Mouse (Mus musculus) brown adipose tissue, adult 24 weeks (tissue): ENCODE measurements around the gene Ccdc84. TPM values are rescaled to one million over a fixed set of nuclear protein-coding genes. Genes with fewer than 3 reads are reported as not detected.
"Not testable (repeated sequence)": the region's sequence is repeated elsewhere in the genome, so short reads cannot be mapped to it uniquely, and the experiment has no call there.

Experiments
- H3K27ac ChIP-seq: fragments of 200-500 bp; replicated peaks from 2 replicates; pipeline ENCODE4 v1.5.1; 2012; ENCODE audit warnings: low read depth, mild to moderate bottlenecking, low read length
- H3K4me1 ChIP-seq: fragments of 200-500 bp; 2 replicates; pipeline ENCODE4 v1.6.1; 2012; ENCODE audit warnings: low read length, mixed read lengths; ENCODE audit not compliant: control insufficient read depth, insufficient read depth, insufficient read length
- H3K4me3 ChIP-seq: fragments of 200-500 bp; 2 replicates; pipeline ENCODE4 v1.5.1; 2012; ENCODE audit warnings: low read depth, mild to moderate bottlenecking, low read length, moderate library complexity; ENCODE audit not compliant: insufficient read depth
- polyA plus RNA-seq: library from polyadenylated mRNA; stranded (reverse); fragments of >200 nt; gene quantifications from 2 replicates; pipeline ENCODE4 v1.2.4, GENCODE M21; 2012; ENCODE audit not compliant: missing spikeins, insufficient read depth, insufficient read length

The Ccdc84 gene
- polyA plus RNA-seq, 1 experiment = 7.3 TPM

DNA sequence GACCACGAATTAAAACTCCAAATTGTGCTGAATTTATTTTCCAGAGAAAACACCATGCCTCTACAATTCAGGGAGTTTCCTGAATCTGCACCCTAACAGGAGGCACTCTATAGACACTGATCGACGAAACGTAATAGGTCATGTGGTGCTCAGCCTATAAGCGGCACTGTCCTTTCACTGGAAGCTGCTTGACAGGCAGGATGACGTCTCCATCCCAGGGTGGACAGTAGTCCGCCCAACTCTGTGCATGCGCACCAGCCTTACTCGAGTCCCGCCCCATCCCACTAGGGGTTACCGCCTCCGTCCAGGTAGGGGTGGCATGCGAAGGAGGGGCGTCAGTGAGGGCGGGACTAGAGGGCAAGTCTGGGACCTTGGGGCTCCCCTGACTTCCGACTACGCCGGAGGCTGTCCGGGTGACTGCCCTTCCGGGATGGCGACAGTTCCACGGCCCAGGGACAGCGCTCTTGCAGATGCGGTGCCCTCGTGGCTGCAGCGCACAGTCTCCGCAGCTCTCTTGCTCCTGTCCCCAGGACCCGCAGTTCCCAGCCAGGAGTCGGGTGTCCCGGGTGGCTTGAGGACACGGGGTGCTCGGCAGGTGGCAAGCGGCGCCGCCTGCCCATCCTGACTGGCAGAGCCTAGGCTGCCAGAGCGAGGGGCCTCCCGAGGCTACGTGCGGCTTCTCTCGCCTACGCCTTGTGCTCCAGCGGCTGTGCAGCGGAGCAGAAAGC lies 21.5 kb downstream of the Ccdc84 start, which contains the start of gene Slc37a4:
Gene Slc37a4, plus strand, starts transcription at position 169 of the 728 bp plus-strand sequence.
- H3K4me3 ChIP-seq = peak within 1 kb of the TSS; percentile 66
- H3K27ac ChIP-seq = peak within 1 kb of the TSS; percentile 29
- H3K4me1 ChIP-seq = peaks cover 12% of the 10 kb centered on the region

DNA sequence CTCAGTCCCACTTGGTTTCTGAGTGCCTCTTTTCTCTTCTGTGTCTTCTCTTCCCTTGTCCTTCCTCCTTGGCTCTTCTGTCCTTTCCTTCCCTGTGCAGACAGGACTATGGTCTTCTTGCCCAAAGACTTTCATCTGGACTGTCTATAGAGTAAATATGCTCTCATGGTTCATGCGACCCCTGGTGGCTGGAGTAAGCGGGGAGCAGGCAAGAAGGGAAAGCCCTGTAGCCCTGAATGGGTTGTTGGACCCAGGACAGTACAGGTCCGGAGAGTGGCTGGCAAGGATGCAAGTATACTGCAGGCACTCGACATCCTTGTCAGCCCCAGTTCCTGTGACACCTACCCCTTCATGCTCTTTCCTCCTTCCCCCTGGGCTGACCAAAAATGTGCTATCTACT lies 26.9 kb downstream of the Ccdc84 start:
- Histone ChIP-seq H3K27ac (no peak overlapping the region), H3K4me3 (no peak overlapping the region), H3K4me1 (peaks cover 2% of the 10 kb centered on the region; the same call in 1 of the 2 replicates)

DNA sequence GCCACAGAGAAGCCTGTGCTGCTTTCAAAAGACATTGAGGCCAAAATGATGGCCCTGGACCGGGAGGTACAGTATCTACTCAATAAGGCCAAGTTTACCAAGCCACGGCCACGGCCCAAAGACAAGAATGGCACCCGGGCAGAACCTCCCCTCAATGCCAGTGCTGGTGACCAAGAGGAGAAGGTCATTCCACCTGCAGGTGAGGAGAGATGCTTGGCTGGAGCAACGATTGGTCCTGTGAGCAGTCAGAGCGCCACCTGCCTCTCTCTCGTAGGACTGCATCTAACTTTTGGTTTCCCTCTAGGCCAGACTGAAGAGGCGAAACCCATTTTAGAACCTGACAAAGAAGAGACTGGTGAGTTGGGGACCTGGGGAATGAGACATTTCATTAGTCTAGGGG lies 29.1 kb downstream of the Ccdc84 start:
- Histone ChIP-seq H3K4me1 (no peaks in the 10 kb centered on the region), H3K4me3 (no peak overlapping the region), H3K27ac (no peak overlapping the region)

DNA sequence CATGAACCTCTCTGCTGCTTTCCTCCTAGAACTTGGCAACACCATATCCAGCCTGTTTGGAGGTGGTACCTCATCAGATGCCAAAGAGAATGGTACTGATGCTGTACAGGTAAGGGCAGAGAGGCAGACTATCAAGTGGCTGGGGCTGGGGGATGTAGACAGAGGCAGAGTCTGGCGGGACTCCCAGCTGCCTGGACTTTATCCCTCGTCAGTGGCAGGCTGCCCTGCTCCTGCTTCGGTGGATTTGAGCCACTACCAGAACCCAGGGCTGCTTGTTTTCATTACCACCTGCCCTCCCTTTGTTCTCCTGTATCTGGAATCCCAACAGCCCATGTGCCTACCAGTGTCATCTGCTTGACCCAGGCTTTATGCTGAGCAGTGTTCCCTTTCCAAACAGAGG lies 31.1 kb downstream of the Ccdc84 start:
- H3K4me1 ChIP-seq = no peaks in the 10 kb centered on the region
- H3K4me3 ChIP-seq = no peak overlapping the region
- H3K27ac ChIP-seq = no peak overlapping the region

DNA sequence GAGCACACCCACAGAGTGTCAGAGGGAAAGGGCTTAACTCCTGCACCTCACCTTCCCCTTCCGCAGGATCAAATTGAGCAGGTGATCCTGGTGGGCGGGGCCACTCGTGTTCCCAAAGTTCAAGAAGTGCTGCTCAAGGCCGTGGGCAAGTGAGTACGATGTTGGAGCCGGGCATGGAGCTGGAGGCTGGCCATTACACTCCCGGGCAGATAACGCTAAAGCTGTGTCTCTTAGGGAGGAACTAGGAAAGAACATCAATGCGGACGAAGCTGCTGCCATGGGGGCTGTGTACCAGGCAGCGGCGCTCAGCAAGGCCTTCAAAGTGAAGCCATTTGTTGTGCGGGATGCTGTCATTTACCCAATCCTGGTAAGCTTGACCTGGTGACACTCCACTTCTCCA lies 33.8 kb downstream of the Ccdc84 start:
- H3K27ac ChIP-seq = no peak overlapping the region
- peaks cover 6% of the 10 kb centered on the region; the same call in 1 of the 2 replicates for H3K4me1 ChIP-seq
- no peak overlapping the region for H3K4me3 ChIP-seq

DNA sequence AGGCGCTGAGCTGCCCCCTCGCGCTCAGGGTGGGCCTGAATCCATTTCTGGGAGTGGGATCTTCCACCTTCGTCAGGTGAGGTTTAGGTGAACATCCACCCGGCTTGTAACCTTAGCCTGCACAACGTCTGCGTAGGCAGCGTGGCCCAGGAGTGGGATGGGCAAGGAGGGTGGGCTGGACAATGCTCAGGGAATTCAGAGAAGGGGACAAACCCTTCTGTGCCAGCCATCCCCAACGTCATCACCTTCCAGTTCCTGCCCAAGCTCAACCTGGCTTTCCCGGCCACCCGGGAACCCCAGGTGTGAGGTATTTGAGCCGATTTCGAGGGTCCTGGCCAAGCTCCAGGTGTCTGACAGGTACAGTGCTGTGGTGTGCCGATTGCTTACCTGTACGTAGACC lies 38.5 kb downstream of the Ccdc84 start:
- Histone ChIP-seq H3K27ac (peak overlapping the region; percentile 77), H3K4me3 (peak overlapping the region; percentile 79), H3K4me1 (peaks cover 6% of the 10 kb centered on the region; the same call in 1 of the 2 replicates)

DNA sequence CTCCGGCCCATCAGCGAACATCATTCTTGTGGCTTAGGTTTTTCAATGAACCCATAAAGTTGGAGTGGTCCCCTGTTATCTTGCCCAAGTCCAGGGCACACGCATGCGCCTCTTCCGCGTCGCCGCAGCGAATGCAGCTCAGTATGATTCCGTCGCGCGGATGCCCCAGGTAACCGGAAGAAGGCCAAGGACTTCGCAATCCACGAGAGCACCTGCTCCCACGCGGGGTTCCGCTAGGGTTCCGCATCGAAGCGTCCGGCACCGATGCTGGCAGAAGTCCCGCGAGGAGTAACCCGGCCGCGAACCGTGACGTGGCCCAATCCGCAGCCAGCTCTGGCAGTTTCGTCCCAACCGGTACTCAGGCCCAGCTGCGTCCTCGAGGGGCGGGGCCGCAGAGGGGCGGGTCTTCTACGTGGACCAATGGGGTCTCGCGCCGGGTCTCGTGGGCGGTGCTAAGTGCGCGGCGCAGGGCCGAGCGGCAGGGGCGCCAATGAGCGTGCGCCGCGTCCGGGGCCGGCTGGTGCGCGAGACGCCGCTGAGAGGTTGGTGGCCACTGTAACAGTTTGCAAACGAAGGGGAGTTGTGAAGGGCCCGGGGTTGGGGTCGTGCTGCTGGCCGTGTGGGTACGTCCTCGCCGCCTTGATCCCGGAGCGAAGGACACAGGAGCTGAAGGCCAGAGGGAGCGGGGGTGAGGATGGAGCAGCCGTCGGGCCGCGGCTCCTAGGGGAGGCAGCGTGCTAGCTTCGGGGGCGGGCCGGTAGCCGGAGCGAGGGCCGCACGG lies 39.1 kb downstream of the Ccdc84 start, which contains the start of gene Hyou1:
Gene Hyou1, plus strand, starts transcription at position 437 of the 781 bp plus-strand sequence.
- Histone ChIP-seq H3K4me3 (peak within 1 kb of the TSS; percentile 86), H3K4me1 (peaks cover 6% of the 10 kb centered on the region; the same call in 1 of the 2 replicates)

DNA sequence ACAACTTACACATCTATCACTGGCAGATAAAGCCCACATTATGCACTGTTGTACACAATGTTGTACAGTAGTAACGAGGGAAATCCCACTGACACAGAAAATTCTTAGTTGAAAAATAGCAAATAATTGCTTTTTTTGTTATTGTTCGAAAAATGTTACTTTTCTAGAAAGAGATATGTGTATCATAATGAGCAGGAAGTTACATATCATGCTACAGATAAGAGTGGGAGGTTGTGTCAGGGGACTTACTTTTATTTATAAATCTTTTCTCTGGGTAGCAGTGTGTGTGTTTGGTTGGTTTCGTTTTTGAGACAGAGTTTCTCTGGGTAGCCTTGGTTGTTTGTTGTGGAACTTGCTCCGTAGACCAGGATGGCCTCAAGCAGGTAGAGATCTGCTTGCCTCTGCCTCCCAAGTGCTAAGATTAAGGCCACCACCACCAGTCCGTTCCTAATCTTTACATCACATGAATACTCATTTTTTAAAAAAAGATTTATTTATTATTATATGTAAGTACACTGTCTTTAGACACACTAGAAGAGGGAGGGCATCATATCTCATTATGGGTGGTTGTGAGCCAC lies 40.1 kb downstream of the Ccdc84 start:
- H3K4me3 ChIP-seq = 0 out of 2 replicates have a peak overlapping the region, but pooled peaks have one; percentile 86
- no peak overlapping the region for H3K27ac ChIP-seq
- peaks cover 6% of the 10 kb centered on the region; the same call in 1 of the 2 replicates for H3K4me1 ChIP-seq

More for the DNA sequence above, 39.1 kb downstream of the Ccdc84 start, which contains the start of gene Hyou1:
- peak within 1 kb of the TSS; percentile 77 for H3K27ac ChIP-seq

DNA sequence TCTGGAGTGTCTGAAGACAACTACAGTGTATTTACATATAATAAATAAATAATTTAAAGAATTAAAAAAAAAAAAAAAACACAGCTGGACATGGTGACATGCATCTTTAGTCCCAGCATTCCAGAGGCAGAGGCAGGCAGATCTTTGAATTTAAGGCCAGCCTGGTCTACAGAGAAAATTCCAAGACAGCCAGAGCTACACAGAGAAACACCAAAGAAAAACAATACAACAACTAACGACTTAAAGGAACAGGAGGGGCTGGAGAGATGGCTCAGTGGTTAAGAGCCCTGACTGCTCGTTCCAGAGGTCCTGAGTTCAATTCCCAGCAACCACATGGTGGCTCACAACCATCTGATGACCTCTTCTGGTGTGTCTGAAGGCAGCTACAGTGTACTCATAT lies 41.0 kb downstream of the Ccdc84 start:
- H3K4me3 ChIP-seq, H3K4me1 ChIP-seq, H3K27ac ChIP-seq: not testable (repeated sequence)

DNA sequence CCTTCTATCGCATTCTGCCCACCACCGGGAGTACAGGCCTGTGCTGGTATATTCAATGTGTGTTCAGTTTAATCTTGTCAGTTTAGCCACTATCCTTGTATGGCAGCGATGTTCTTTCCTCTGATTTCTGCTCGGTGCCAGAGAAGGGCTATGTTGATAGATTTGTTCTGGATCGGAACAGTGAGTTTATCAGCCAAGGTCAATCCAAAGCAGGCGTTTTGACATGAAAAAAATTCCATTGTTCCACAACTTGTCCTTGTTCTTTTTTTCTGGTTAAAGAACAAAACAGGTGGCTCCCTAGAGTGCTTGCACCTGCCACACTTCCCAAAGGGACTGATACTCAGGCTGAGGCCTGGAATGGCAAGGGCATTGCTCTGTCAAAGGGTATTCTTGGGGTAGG lies 42.2 kb downstream of the Ccdc84 start:
- Histone ChIP-seq H3K27ac (no peak overlapping the region), H3K4me1 (peaks cover 6% of the 10 kb centered on the region; the same call in 1 of the 2 replicates), H3K4me3 (no peak overlapping the region)

DNA sequence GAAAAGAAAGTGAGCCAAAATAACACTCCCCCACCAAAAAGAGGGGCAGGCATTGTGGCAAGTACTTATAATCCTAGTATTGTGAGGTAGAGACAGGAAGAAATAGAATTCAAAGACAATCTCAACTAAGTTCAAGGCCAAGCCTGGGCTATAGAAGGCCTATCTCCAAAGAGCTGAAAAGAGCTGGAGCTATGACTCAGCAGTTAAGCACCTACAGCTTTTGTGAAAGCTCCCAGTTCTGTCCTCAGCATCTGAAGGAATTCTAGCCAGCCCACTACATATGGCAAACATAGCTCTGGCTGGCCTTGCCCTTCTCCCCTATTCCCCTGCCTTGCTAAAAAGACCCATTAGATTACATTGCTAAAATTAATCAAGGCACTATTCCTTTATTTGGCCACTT lies 45.0 kb downstream of the Ccdc84 start:
- no peak overlapping the region for H3K4me3 ChIP-seq
- H3K27ac ChIP-seq = no peak overlapping the region
- H3K4me1 ChIP-seq = no peaks in the 10 kb centered on the region

DNA sequence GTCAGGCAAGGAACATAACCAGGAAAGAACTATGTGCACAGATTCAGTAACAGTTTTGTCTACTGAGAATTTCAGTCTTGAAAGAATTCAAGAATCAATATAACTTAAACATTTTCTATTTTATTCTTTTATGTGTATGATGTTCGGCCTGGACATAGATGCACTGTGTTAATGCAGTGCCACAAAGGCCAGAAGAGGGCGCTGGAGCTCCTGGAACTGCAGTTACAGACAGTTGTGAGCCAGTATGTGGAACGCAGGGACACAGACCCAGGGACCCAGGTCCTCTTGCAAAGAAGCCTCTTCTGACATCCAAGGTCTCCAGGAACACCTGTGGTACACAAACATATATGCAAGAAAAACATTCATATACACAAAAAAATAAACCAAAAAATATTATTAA lies 53.9 kb downstream of the Ccdc84 start:
- Histone ChIP-seq H3K4me3 (no peak overlapping the region), H3K4me1 (peaks cover 2% of the 10 kb centered on the region; the same call in 1 of the 2 replicates)

DNA sequence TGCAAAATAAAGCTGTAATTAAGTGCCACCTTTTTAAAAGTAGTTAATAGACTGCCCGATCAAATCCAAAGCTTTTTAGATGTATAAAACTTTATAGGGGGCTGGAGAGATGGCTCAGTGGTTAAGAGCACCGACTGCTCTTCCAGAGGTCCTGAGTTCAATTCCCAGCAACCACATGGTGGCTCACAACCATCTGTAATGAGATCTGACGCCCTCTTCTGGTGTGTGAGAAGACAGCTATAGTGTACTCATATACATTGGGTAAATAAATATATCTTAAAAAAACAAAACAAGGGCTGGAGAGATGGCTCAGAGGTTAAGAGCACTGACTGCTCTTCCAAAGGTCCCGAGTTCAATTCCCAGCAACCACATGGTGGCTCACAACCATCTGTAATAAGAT lies 56.4 kb downstream of the Ccdc84 start:
- Histone ChIP-seq H3K27ac (peak overlapping the region; percentile 62), H3K4me3 (peak overlapping the region; percentile 79)
- not testable (repeated sequence) for H3K4me1 ChIP-seq

More for the DNA sequence above, 53.9 kb downstream of the Ccdc84 start:
- H3K27ac ChIP-seq = no peak overlapping the region

DNA sequence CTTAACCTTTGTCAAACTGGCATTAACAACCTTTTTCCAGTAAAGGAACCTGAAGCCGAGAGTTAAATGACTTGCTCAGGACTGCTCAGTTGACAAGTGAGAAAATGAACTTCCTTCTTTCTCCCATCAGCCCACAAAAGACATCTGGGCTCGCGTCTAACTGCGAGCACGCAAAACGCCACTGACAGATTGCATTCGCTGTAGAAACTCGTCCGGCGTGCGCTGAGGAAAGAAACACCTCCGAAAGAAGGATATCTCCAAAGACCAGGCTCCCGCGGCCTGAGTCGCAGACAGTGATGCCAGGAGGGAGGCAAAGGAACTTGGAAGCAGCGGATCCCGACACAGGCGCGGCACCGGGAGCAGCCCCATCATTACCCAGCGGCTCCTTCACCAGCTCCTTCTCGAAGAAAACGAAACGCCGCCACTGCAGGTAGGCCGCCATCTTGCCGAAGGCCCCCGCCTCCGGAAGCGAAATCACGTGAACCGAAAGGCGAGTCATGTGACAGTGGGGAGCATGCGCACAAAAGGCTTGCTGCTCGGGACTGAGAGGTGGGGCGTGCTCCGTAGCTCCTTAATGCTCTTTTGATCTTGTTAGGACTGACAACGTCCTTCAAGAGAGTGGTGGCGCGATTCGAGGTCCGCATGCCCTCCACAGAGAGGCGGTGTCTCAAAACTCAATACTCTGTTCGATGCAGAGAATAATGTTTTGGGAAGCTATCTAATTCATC lies 57.0 kb downstream of the Ccdc84 start, which contains the start of gene Vps11:
Gene Vps11, minus strand, starts transcription at position 481 of the 728 bp plus-strand sequence.
- H3K4me1 ChIP-seq = peaks cover 2% of the 10 kb centered on the region; the same call in 1 of the 2 replicates
- H3K27ac ChIP-seq = peak within 1 kb of the TSS; percentile 62
- H3K4me3 ChIP-seq = peak within 1 kb of the TSS; percentile 79
